Mouse (Mus musculus): ENCODE results near the gene Olfr394.
"Not testable (repeated sequence)": the region's sequence is repeated elsewhere in the genome, so short reads cannot be mapped to it uniquely, and the experiment has no call there.

Olfr394 gene

DNA sequence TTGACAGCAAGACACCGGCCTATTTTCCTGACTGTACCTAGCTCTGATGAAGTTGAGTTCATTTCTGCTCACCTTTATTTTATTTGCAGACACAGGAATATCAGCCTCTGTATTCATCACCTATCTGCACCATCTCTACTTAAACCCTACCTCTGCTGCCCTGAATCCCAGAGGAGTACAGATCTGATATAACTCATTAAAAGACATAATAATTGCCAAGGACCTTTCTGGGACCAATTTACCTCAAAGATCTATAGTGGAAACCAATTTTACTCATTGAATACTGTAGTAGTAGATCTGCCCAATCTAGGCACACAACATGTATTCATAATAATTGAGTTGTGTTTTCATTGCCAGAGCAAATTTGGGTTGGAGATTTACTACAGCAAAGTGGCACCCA is at the start of gene Olfr394:
TSS of gene Olfr394 (minus strand) at position 101 of the 400 bp plus-strand sequence.
- DNase-seq (ENCODE audit: low read depth, low spot score), result no peak

GRCm38 (mm10) chr11:73936377-73936776 is 45.8 kb upstream of the Olfr394 start, which contains the start of gene Olfr23:
TSS of gene Olfr23 (plus strand) at chr11:73936677.
- DNase-seq (ENCODE audit: low read depth, low spot score), result no peak

- not testable (repeated sequence) for DNase-seq (ENCODE audit: low read depth, low spot score)
Measured at GRCm38 (mm10) chr11:73909199-73909598, 18.6 kb upstream of the Olfr394 start, which contains the start of gene Olfr395. TSS of gene Olfr395 (minus strand) at chr11:73909299.

DNA sequence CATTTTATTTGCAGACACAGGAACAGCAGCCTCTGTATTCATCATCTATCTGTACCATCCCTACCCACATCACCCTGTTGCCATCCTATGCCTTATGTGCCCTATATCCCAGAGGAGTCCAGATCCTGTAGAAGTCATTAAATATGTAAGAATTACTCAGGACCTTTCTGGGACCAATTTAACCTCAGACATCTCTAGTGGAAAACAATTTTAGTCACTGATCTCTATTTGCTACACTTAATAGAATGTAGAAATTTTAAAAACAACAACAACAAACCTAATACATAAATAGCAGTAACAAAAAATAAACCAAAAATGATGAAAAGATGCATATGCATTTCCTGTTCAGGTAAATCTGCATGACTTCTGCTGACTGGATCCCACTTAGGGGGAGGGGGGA is 39.2 kb downstream of the Olfr394 start, which contains the start of gene Olfr393:
TSS of gene Olfr393 (minus strand) at position 101 of the 400 bp plus-strand sequence.
- no peak for DNase-seq (ENCODE audit: low read depth, low spot score)

Measured in retina, adult 2 months (tissue).